Mouse (Mus musculus) neural tube, embryonic 15.5 days (tissue): ENCODE data around the gene Slc39a11. TPM values are rescaled to one million over a fixed set of nuclear protein-coding genes. Genes with fewer than 3 reads are reported as not detected.

Source experiments
- ATAC-seq: fragments of 200-750 bp; cut with Nextera tagmentation; 2 replicates; pipeline ENCODE4 v1.8.0; 2017; ENCODE audit warnings: mild to moderate bottlenecking, moderate TSS enrichment, moderate library complexity; ENCODE audit not compliant: low FRiP score
- H3K27ac ChIP-seq: fragments of 300-500 bp; sonication (generic); replicated peaks from 2 replicates; pipeline ENCODE4 v1.5.1; 2015; ENCODE audit warnings: mild to moderate bottlenecking, inconsistent platforms
- H3K27me3 ChIP-seq: fragments of 300-500 bp; sonication (generic); replicated peaks from 2 replicates; pipeline ENCODE4 v1.6.1; 2015; ENCODE audit warnings: inconsistent platforms
- H3K36me3 ChIP-seq: fragments of 300-500 bp; sonication (generic); 2 replicates; pipeline ENCODE4 v1.6.1; 2015; ENCODE audit warnings: inconsistent platforms
- H3K4me1 ChIP-seq: fragments of 300-500 bp; sonication (generic); 2 replicates; pipeline ENCODE4 v1.6.1; 2015; ENCODE audit warnings: inconsistent platforms
- H3K4me2 ChIP-seq: fragments of 300-500 bp; sonication (generic); 2 replicates; pipeline ENCODE4 v1.6.1; 2015; ENCODE audit warnings: inconsistent platforms, mild to moderate bottlenecking, moderate library complexity
- H3K4me3 ChIP-seq: fragments of 300-500 bp; sonication (generic); replicated peaks from 2 replicates; pipeline ENCODE4 v1.5.1; 2015; ENCODE audit warnings: mild to moderate bottlenecking, inconsistent platforms
- H3K9ac ChIP-seq: fragments of 300-500 bp; sonication (generic); replicated peaks from 2 replicates; pipeline ENCODE4 v1.6.1; 2015; ENCODE audit warnings: mild to moderate bottlenecking, inconsistent platforms
- H3K9me3 ChIP-seq: fragments of 300-500 bp; sonication (generic); replicated peaks from 2 replicates; pipeline ENCODE4 v1.6.1; 2016; ENCODE audit warnings: inconsistent platforms
- WGBS: fragments of 180-500 bp; shearing (Covaris S2); methylation state at CpG from one replicate; pipeline ENCODE4 v1.1.7; 2015; ENCODE audit warnings: mixed read lengths; 5-methylcytosine and 5-hydroxymethylcytosine counted together
- polyA plus RNA-seq: library from polyadenylated mRNA; unstranded; fragments of >200 nt; fragmentation: Nextera tagmentation; extraction: Ambion mirVana; gene quantifications from 2 replicates; pipeline ENCODE4 v1.2.1, GENCODE M21; 2015

Slc39a11 gene
- 27.7 and 30.4 TPM in 2 replicates for polyA plus RNA-seq

DNA sequence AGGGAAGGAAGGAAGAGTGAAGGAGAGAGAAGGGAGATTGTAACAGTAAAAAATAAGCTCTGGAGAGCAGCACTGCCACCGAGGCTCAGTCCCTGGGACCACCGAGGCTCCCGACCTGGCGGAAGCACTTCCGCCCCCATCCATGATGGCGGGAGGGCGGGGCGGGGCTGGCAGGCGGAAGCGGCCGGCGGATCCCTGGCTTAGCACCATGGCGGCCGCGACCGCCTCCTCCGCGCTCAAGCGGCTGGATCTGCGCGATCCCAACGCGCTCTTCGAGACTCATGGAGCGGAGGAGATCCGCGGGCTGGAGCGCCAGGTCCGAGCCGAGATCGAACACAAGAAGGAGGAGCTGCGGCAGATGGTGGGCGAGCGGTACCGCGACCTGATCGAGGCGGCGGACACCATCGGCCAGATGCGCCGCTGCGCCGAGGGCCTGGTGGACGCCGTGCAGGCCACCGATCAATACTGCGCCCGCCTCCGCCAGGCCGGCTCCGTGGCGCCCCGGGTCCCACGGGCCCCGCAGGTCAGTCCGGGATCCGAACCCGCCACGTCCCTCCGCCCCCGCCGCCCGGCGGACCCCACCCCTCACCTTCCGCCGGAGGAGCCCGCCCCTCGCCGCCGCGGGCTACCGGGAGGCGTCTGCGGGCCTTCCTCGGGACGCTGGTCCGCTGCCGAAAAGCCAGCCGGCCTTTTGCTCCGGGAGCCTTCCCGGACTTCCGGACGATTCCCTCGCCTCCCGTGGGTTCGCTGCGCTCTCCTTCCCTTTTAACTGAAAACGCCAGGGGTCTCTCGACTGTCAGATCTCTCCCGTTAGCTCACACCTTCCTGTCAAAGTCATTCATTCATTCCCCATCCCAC is at the start of gene Slc39a11:
Gene Slc39a11 (minus strand): TSS at position 727 of the 858 bp plus-strand sequence.
- WGBS = under 1% methylated on average over 81 of the region's 91 CpGs
- Histone ChIP-seq H3K27me3 (no peaks in the 10 kb centered on the region), H3K9ac (peak within 1 kb of the TSS; percentile 98), H3K4me3 (peak within 1 kb of the TSS; percentile 92), H3K36me3 (peaks cover 29% of the 10 kb centered on the region), H3K4me2 (peak within 1 kb of the TSS; percentile 71), H3K27ac (peak within 1 kb of the TSS; percentile 93), H3K9me3 (no peaks in the 10 kb centered on the region), H3K4me1 (peaks cover 32% of the 10 kb centered on the region)
- ATAC-seq = peak; percentile 85

DNA sequence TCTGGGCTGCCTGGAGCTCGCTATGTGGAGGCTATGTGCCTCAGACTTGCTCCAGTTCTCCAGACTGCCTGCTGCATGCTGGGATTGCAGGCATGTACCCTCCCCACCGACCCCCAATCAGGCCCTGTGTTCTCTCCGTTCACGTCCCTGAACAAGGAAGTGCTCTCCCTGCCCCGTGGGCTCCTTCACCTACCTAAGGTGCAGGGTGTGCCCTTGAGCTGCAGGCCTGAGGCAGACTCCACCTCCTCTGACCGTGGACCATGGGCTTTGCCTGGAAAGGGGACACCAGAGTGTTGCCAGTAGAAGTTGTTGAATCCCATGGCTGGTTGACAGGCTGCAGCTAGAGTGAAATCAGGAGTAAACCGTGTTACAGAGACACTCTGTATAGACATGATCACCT is 49.8 kb upstream of the Slc39a11 start:
- H3K9me3 ChIP-seq = no peaks in the 10 kb centered on the region
- H3K4me1 ChIP-seq = no peaks in the 10 kb centered on the region
- no peak overlapping the region for H3K4me2 ChIP-seq
- no peak for ATAC-seq
- no peak overlapping the region for H3K9ac ChIP-seq
- H3K4me3 ChIP-seq = no peak overlapping the region
- no peak overlapping the region for H3K27ac ChIP-seq
- no peaks in the 10 kb centered on the region for H3K27me3 ChIP-seq
- 90% methylated on average over 7 of the region's 7 CpGs for WGBS
- peaks cover 27% of the 10 kb centered on the region for H3K36me3 ChIP-seq

DNA sequence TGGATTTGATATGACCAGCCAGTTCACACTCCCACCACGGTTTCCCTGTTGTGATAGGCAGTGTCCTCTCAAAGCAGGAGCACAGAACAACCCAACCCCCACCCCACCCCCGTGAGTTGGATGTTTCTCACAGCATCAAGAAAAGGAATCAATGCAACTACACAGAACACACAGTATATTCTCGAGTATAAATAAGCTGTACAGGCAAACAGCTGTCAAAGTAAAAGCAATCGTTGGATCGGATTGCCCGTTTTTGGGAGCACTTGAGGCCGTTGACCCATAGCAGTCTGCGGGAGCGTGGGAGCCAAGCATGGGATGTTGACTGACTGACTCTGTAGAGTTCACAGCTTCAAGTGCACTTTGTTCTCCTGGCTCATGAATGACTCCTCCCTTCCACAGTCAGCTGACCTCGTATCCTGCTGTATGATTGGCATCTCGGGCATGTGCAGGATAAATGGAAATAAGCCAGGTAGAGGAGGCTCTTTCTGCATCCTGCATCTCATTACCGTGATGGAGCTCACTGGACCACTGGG is 48.2 kb upstream of the Slc39a11 start:
- Histone ChIP-seq H3K4me2 (no peak overlapping the region), H3K27ac (no peak overlapping the region), H3K27me3 (no peaks in the 10 kb centered on the region), H3K9ac (no peak overlapping the region), H3K4me3 (no peak overlapping the region), H3K4me1 (no peaks in the 10 kb centered on the region), H3K9me3 (no peaks in the 10 kb centered on the region), H3K36me3 (peaks cover 41% of the 10 kb centered on the region)
- ATAC-seq = no peak
- 85% methylated on average over 12 of the region's 12 CpGs for WGBS

DNA sequence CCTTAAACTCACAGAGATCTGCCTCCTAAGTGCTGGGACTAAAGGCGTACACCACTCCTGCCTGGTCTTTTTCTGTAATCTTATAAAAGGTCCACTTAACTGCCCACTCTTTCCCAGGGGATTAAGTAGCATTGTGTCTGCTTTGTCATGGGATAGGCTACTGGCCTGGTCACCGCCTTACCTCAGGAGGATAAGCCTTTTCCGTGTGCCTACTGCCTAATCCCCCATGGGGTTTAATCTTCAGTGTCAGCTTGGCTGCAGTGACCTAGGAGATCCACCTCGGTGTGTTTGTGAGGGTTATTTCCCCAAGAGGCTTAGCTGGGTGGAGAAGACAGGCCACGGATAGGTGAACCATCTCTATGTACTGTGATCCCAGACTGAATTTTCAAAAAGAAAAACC is 47.7 kb upstream of the Slc39a11 start:
- 87% methylated on average over 5 of the region's 5 CpGs for WGBS
- Histone ChIP-seq H3K9ac (no peak overlapping the region), H3K4me2 (no peak overlapping the region), H3K4me1 (no peaks in the 10 kb centered on the region), H3K36me3 (peaks cover 46% of the 10 kb centered on the region), H3K27me3 (no peaks in the 10 kb centered on the region), H3K9me3 (no peaks in the 10 kb centered on the region), H3K4me3 (no peak overlapping the region), H3K27ac (no peak overlapping the region)
- ATAC-seq = no peak

DNA sequence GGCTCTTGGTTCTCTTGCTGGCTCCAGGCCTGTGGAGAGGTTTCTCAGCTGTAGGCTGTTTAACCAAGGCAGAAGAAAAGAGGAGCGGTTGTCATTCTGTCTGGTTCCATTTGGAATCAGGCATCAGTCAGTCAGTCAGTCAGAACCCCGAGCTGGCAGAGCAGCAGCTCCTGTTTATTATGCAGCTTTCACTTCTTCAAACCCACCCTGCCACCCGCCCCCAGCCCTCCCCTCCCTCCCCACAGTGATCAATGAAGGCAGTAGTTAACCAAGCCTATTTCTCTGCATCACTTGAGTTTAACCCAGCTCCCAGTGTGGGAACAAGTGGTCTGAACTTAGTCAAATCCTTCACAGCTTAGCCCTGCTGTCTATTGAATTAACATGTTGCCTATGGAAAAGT is 42.0 kb upstream of the Slc39a11 start:
- WGBS = 59% methylated on average over 3 of the region's 3 CpGs
- Histone ChIP-seq H3K27me3 (no peaks in the 10 kb centered on the region), H3K4me2 (no peak overlapping the region), H3K9ac (no peak overlapping the region), H3K9me3 (no peaks in the 10 kb centered on the region), H3K4me3 (no peak overlapping the region), H3K36me3 (peaks cover 80% of the 10 kb centered on the region), H3K27ac (no peak overlapping the region), H3K4me1 (peaks cover 3% of the 10 kb centered on the region)
- ATAC-seq = no peak

DNA sequence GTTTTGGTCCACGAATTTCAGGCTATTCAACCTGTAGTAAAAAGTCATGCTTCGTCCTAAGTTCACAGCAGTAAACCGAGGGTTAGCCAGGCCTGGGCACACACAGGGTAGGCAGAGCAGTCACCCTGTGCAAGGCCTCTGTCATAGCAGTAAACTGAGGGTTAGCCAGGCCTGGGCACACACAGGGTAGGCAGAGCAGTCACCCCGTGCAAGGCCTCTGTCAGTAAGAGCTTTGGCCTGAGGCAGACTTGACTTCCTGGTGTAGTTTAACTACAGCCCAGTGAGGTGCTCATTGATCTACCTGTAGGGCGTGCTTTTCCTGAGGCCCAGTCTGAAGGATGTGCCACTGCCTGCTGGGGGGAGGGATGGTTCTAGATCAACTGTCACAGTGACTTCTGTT is 41.4 kb upstream of the Slc39a11 start:
- WGBS = 92% methylated on average over 5 of the region's 5 CpGs
- Histone ChIP-seq H3K36me3 (peaks cover 76% of the 10 kb centered on the region), H3K9me3 (no peaks in the 10 kb centered on the region), H3K4me3 (no peak overlapping the region), H3K27ac (no peak overlapping the region), H3K27me3 (no peaks in the 10 kb centered on the region), H3K9ac (no peak overlapping the region), H3K4me1 (peaks cover 8% of the 10 kb centered on the region), H3K4me2 (no peak overlapping the region)
- no peak for ATAC-seq

DNA sequence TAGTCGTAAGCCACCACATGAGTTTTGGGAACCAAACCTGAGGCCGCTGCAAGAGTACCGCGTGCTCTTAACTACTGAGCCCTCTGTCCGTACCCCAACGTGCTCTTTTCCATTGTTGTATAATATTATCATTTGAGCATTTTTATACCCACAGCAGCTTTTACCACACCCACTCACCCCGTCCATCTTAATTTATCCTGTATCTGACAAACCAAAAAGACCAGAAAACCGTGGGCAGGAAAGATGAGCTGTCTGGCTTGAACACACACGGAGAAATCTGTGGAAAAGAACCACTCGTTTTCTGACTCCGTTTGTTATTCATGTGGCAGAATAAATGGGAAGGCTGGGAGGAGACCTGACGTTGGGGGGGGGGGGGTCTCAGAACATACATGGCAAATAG is 40.6 kb upstream of the Slc39a11 start:
- no peaks in the 10 kb centered on the region for H3K27me3 ChIP-seq
- no peaks in the 10 kb centered on the region for H3K9me3 ChIP-seq
- H3K27ac ChIP-seq = no peak overlapping the region
- no peak overlapping the region for H3K9ac ChIP-seq
- H3K4me1 ChIP-seq = peaks cover 13% of the 10 kb centered on the region
- H3K4me2 ChIP-seq = no peak overlapping the region
- ATAC-seq = no peak
- no peak overlapping the region for H3K4me3 ChIP-seq
- 89% methylated on average over 12 of the region's 12 CpGs for WGBS
- peaks cover 70% of the 10 kb centered on the region for H3K36me3 ChIP-seq

DNA sequence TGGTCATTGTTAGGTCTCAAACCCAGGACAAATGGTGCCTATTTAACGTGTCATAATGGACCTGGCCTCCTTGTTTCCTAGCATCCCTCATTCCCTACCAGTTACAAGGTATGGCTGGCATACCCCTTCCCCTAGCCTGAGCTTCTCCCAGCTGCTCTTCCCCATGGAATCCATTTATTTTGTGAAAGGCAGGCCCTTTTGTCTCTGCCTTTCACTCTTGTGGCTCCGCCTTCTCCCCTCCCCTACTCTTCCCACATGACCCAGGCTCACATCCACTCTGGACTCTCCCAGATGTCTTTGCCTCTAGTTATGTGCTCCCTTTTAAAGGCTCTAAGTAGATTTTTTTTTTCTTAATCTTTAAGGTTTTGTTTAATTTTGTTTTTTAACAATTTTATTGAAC is 37.2 kb upstream of the Slc39a11 start:
- no peaks in the 10 kb centered on the region for H3K9me3 ChIP-seq
- no peak overlapping the region for H3K4me2 ChIP-seq
- no peak overlapping the region for H3K4me3 ChIP-seq
- H3K4me1 ChIP-seq = peaks cover 33% of the 10 kb centered on the region
- H3K9ac ChIP-seq = no peak overlapping the region
- H3K27me3 ChIP-seq = no peaks in the 10 kb centered on the region
- ATAC-seq = no peak
- H3K27ac ChIP-seq = no peak overlapping the region
- WGBS = 22% methylated on average over 2 of the region's 2 CpGs
- peaks cover 39% of the 10 kb centered on the region for H3K36me3 ChIP-seq

DNA sequence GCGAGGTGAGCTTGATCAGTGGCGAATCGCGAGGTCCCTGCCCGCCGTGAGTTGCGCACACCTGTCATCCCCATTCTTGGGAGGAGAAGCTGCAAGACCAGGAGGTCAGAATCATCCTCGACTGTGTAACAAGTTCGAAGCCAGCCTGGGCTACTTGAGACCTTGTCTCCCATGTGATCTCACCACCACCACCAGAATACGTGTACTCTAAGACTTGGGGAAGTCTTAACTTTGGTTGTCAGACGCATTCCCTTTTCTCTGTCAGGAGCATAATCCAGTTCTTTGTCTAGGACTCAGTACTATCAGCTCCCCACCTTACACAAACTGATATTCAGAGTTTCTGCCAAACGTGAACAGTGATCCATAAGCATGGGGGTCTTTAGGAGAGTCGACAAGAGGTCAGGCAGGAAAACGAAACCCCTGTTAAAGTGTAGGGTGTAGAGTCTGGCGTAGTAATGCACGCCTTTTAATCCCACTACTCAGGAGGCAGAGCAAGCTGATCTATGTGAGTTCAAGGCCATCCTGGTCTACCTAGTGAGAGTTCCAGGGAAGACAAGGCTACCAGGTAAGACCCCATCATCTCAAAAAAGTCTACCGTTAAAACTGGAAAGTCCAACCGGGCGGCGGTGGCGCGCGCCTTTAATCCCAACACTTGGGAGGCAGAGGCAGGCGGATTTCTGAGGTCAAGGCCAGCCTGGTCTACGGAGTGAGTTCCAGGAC is 35.0 kb upstream of the Slc39a11 start:
- WGBS = 44% methylated on average over 25 of the region's 25 CpGs
- Histone ChIP-seq H3K4me3 (peak overlapping the region; percentile 91), H3K27ac (peak overlapping the region; percentile 93), H3K9ac (peak overlapping the region; percentile 73), H3K9me3 (no peaks in the 10 kb centered on the region), H3K4me1 (peaks cover 47% of the 10 kb centered on the region), H3K4me2 (peak overlapping the region; percentile 90), H3K36me3 (peaks cover 24% of the 10 kb centered on the region), H3K27me3 (no peaks in the 10 kb centered on the region)
- ATAC-seq = no peak

DNA sequence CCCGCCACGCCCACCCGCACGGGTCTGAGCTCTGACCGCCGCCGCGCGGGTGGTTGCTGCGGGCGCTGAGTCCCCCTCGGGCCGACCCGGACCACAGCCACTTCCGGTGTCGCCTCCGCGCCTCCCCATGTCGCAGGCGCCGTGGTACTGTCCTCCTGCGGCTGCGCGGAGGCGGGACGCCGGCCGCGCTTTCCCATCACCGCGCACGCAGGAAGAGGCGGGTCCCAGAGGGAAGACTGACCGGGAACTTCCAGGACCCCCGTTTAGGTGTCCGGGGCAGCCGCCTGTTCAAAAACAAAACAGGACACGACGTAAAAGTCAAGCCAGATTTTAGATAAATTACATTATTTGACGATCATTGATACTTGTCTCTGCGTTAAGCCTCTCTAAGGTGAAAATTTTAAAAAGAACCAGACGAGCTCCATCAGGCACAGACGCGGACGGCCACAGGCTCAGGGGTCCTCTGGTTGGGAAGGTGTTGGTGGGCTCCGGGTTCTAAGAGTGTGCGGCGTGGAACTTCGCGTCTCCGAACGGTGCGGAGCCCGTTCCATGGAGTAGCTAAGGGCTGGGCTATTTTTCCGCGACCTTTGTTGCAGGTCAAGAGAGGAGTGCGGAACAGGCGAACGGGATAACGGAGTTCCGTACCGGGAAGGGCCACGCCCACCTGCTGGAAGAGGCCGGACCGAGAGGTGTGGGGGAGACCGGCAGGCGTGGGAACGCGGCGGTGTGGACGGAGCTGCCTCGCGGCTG is 34.3 kb upstream of the Slc39a11 start, which contains the start of the genes Fam104a and D11Wsu47e:
Gene Fam104a (minus strand): TSS at position 199 of the 750 bp plus-strand sequence.
Gene D11Wsu47e (plus strand): TSS at position 456 of the 750 bp plus-strand sequence.
- Histone ChIP-seq H3K36me3 (peaks cover 17% of the 10 kb centered on the region), H3K4me1 (peaks cover 49% of the 10 kb centered on the region), H3K27me3 (no peaks in the 10 kb centered on the region), H3K9me3 (no peaks in the 10 kb centered on the region), H3K4me2 (peak within 1 kb of the TSS; percentile 90), H3K4me3 (peak within 1 kb of the TSS; percentile 91), H3K27ac (peak within 1 kb of the TSS; percentile 93), H3K9ac (peak within 1 kb of the TSS; percentile 89)
- ATAC-seq = peak; percentile 96
- 1% methylated on average over 62 of the region's 73 CpGs for WGBS

DNA sequence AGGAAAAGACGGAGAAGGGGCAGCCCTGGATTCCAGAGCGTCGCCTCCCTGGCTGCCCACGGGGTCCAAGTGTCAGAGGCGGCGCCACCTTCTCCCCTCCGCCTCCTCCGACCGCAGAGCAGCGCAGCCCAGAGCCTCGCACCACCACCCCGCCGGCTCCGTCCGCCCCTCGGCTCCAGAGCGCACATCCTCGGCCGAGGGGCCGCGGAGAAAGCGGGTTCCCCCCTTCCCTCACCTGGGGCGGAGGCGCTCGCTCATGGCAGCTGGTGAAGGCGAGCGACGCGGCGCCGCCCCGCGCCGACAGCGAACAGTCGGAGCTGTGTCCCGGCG is 33.7 kb upstream of the Slc39a11 start:
- Histone ChIP-seq H3K9ac (peak overlapping the region; percentile 89), H3K4me2 (peak overlapping the region; percentile 90), H3K36me3 (peaks cover 11% of the 10 kb centered on the region), H3K27ac (peak overlapping the region; percentile 93), H3K27me3 (no peaks in the 10 kb centered on the region), H3K4me3 (peak overlapping the region; percentile 91), H3K9me3 (no peaks in the 10 kb centered on the region), H3K4me1 (peaks cover 52% of the 10 kb centered on the region)
- peak; percentile 62; the same call in 1 of the 2 replicates for ATAC-seq
- under 1% methylated on average over 32 of the region's 38 CpGs for WGBS
